Mouse (Mus musculus) hindbrain, embryonic 16.5 days (tissue): ENCODE measurements at regions not wholly inside any gene's neighbourhood (a gene's known extent, or its start where the extent isn't known, plus 50 kb on each side); places are given as distances from the start of the nearest gene placed in this dataset.
"Not testable (repeated sequence)": the region's sequence is repeated elsewhere in the genome, so short reads cannot be mapped to it uniquely, and the experiment has no call there.

Experiments used
- ATAC-seq: fragments of 200-750 bp; cut with Nextera tagmentation; 2 replicates; pipeline ENCODE4 v1.8.0; 2017; ENCODE audit warnings: moderate TSS enrichment, moderate library complexity
- H3K27ac ChIP-seq: fragments of 300-500 bp; sonication (generic); 2 replicates; pipeline ENCODE4 v1.5.1; 2014; ENCODE audit warnings: low read depth, mild to moderate bottlenecking, control low read depth, low read length, moderate library complexity
- H3K27me3 ChIP-seq: fragments of 300-500 bp; sonication (generic); replicated peaks from 2 replicates; pipeline ENCODE4 v1.6.1; 2014; ENCODE audit warnings: low read length; ENCODE audit not compliant: control insufficient read depth, insufficient read depth
- H3K36me3 ChIP-seq: fragments of 300-500 bp; sonication (generic); 2 replicates; pipeline ENCODE4 v1.6.1; 2014; ENCODE audit warnings: mild to moderate bottlenecking, low read length, moderate library complexity, mixed read lengths; ENCODE audit not compliant: control insufficient read depth, insufficient read depth
- H3K4me1 ChIP-seq: fragments of 300-500 bp; sonication (generic); 2 replicates; pipeline ENCODE4 v1.6.1; 2014; ENCODE audit warnings: low read depth, low read length; ENCODE audit not compliant: control insufficient read depth, insufficient read depth
- H3K4me2 ChIP-seq: fragments of 300-500 bp; sonication (generic); 2 replicates; pipeline ENCODE4 v1.6.1; 2014; ENCODE audit warnings: mild to moderate bottlenecking, low read length, control low read depth, moderate library complexity
- H3K4me3 ChIP-seq: fragments of 300-500 bp; sonication (generic); 2 replicates; pipeline ENCODE4 v1.5.1; 2014; ENCODE audit warnings: mild to moderate bottlenecking, low read length, control low read depth, moderate library complexity
- H3K9ac ChIP-seq: fragments of 300-500 bp; sonication (generic); 2 replicates; pipeline ENCODE4 v1.6.1; 2014; ENCODE audit warnings: low read depth, mild to moderate bottlenecking, control low read depth, low read length, moderate library complexity
- H3K9me3 ChIP-seq: fragments of 300-500 bp; sonication (generic); 2 replicates; pipeline ENCODE4 v1.6.1; 2014; ENCODE audit warnings: mild to moderate bottlenecking, low read length, moderate library complexity; ENCODE audit not compliant: control insufficient read depth
- WGBS: fragments of 180-500 bp; shearing (Covaris S2); extraction: QIAGEN DNeasy Blood & Tissue Kit; methylation state at CpG from one replicate; pipeline ENCODE4 v1.1.7; 2014; 5-methylcytosine and 5-hydroxymethylcytosine counted together

GRCm38 (mm10) chr17:13432256-13432655, 77.9 kb downstream of the Tcp10c start:
- H3K27ac ChIP-seq, H3K4me2 ChIP-seq, H3K4me1 ChIP-seq, ATAC-seq, H3K36me3 ChIP-seq, H3K9ac ChIP-seq, H3K4me3 ChIP-seq, H3K9me3 ChIP-seq, H3K27me3 ChIP-seq: not testable (repeated sequence)
- WGBS = 92% methylated on average over 3 of the region's 3 CpGs

GRCm38 (mm10) chr17:13434146-13434545, 79.8 kb downstream of the Tcp10c start:
- H3K9me3 ChIP-seq, ATAC-seq, H3K4me2 ChIP-seq, H3K36me3 ChIP-seq, H3K9ac ChIP-seq, H3K27ac ChIP-seq, H3K4me3 ChIP-seq, H3K4me1 ChIP-seq, H3K27me3 ChIP-seq: not testable (repeated sequence)
- WGBS = 89% methylated on average over 7 of the region's 7 CpGs

- not testable (repeated sequence) for ATAC-seq, H3K4me2 ChIP-seq, H3K4me3 ChIP-seq, H3K9ac ChIP-seq, H3K27me3 ChIP-seq, H3K4me1 ChIP-seq, H3K36me3 ChIP-seq, H3K9me3 ChIP-seq, H3K27ac ChIP-seq
- 66% methylated on average over 1 of the region's 3 CpGs for WGBS
Observed at GRCm38 (mm10) chr17:13438790-13439189, 84.4 kb downstream of the Tcp10c start.

GRCm38 (mm10) chr17:13440708-13441530, 86.5 kb downstream of the Tcp10c start:
- H3K27me3 ChIP-seq, H3K4me1 ChIP-seq, H3K4me2 ChIP-seq, ATAC-seq, H3K27ac ChIP-seq, H3K36me3 ChIP-seq, H3K4me3 ChIP-seq, H3K9ac ChIP-seq: not testable (repeated sequence)
- H3K9me3 ChIP-seq = peaks cover 10% of the 10 kb centered on the region
- WGBS = 82% methylated on average over 9 of the region's 9 CpGs

- peaks cover 14% of the 10 kb centered on the region for H3K9me3 ChIP-seq
- not testable (repeated sequence) for H3K4me1 ChIP-seq, H3K4me3 ChIP-seq, H3K27ac ChIP-seq, H3K27me3 ChIP-seq, H3K36me3 ChIP-seq, H3K4me2 ChIP-seq, ATAC-seq, H3K9ac ChIP-seq
- 90% methylated on average over 5 of the region's 6 CpGs for WGBS
Observed at GRCm38 (mm10) chr17:13442229-13442628, 87.9 kb downstream of the Tcp10c start.

- H3K9me3 ChIP-seq, H3K9ac ChIP-seq, H3K36me3 ChIP-seq, H3K4me2 ChIP-seq, H3K27ac ChIP-seq, H3K4me1 ChIP-seq, ATAC-seq, H3K4me3 ChIP-seq, H3K27me3 ChIP-seq: not testable (repeated sequence)
- 89% methylated on average over 6 of the region's 7 CpGs for WGBS
Observed at GRCm38 (mm10) chr17:13456869-13457600, 102.7 kb downstream of the Tcp10c start.

GRCm38 (mm10) chr17:13457942-13458341, 103.6 kb downstream of the Tcp10c start:
- 86% methylated on average over 2 of the region's 2 CpGs for WGBS
- H3K4me3 ChIP-seq, H3K27me3 ChIP-seq, H3K27ac ChIP-seq, H3K9ac ChIP-seq, ATAC-seq, H3K4me1 ChIP-seq, H3K4me2 ChIP-seq, H3K9me3 ChIP-seq, H3K36me3 ChIP-seq: not testable (repeated sequence)

- not testable (repeated sequence) for H3K4me3 ChIP-seq, H3K4me1 ChIP-seq, H3K36me3 ChIP-seq, H3K9ac ChIP-seq, H3K27me3 ChIP-seq, H3K9me3 ChIP-seq, H3K27ac ChIP-seq, H3K4me2 ChIP-seq
- WGBS = no CpG with 5 or more reads among the region's 2 CpGs
- ATAC-seq = 0 out of 2 replicates have a peak, but pooled peaks have one; percentile 48
Observed at GRCm38 (mm10) chr17:13458814-13459213, 104.4 kb downstream of the Tcp10c start.

- not testable (repeated sequence) for H3K4me3 ChIP-seq, H3K4me1 ChIP-seq, ATAC-seq, H3K27ac ChIP-seq, H3K9me3 ChIP-seq, H3K9ac ChIP-seq, H3K27me3 ChIP-seq, H3K36me3 ChIP-seq, H3K4me2 ChIP-seq
- 96% methylated on average over 2 of the region's 9 CpGs for WGBS
Observed at GRCm38 (mm10) chr17:13462663-13463062, 108.3 kb downstream of the Tcp10c start.
